Mouse (Mus musculus): ENCODE data around the gene Dnaaf3.

Dnaaf3 gene

DNA sequence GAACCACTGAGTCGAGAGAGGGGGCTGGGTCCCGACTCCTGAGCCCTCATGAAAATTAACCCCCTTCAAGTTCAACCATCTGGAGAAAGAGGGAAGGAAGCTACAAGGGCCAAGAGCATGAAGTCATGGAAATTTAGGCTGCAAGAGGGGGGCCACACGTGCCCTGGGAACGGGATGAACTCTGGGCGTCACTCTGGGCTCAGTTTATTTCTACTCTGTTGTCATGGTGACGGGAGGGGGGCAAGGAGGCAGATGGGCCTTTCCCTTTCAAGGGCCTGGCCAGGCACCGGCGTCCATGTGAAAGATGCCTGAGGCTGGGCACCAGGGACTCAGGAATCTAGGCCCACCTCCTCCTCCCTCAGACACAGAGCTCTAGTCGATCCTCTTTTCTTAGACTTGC is 34.0 kb downstream of the Dnaaf3 start:
- DNase-seq (ENCODE audit: low spot score): peak; percentile 58

GRCm38 (mm10) chr7:4497271-4497903 is 34.9 kb downstream of the Dnaaf3 start:
- no peak for DNase-seq (ENCODE audit: low spot score)

GRCm38 (mm10) chr7:4496468-4496867 is 35.8 kb downstream of the Dnaaf3 start:
- DNase-seq (ENCODE audit: low spot score): no peak

GRCm38 (mm10) chr7:4493991-4494390 is 38.3 kb downstream of the Dnaaf3 start:
- DNase-seq (ENCODE audit: low spot score): no peak

GRCm38 (mm10) chr7:4492284-4493224 is 39.7 kb downstream of the Dnaaf3 start:
- DNase-seq (ENCODE audit: low spot score): no peak

DNA sequence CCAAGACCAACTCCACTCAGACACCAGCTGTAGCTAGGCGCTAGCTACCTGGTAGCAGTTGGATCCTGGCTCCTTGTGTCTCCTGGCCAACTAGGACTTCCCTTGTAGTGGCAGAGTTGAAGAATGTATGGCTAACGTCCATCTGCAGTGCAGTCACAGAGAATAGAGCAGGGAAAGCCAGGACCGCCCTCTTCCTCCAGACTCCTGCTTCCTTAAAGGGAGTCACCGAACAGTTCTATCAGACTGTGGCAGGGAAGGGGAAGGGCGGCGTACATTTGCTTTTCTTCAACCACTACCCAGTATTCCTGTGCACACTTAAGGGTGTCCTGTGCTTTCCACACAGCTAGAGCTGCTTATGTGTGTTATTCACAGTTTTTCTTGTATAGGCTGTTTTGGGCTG is 40.9 kb downstream of the Dnaaf3 start:
- peak; percentile 51 for DNase-seq (ENCODE audit: low spot score)

DNA sequence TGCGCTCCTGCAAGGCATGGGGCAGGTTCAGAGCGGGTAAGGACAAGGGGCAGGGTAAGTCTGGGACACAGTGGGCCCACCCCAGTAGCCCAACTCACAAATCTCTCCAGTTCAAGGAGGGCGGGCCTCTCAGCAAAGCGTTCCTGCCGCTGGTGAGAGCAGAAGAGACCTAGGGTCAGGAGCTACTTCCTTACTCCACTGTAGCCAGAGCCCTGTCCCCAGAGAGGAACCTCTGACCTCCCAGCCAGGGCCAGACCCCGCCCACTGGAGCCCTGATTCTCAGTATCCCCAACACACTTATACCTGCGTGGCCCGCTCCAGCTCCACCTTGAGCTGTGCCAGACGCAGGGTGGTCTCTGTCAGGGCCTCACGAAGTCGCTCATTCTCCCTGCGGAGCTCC is 50.0 kb downstream of the Dnaaf3 start:
- no peak for DNase-seq (ENCODE audit: low spot score)

GRCm38 (mm10) chr7:4479674-4480073 is 52.6 kb downstream of the Dnaaf3 start:
- DNase-seq (ENCODE audit: low spot score): no peak

DNA sequence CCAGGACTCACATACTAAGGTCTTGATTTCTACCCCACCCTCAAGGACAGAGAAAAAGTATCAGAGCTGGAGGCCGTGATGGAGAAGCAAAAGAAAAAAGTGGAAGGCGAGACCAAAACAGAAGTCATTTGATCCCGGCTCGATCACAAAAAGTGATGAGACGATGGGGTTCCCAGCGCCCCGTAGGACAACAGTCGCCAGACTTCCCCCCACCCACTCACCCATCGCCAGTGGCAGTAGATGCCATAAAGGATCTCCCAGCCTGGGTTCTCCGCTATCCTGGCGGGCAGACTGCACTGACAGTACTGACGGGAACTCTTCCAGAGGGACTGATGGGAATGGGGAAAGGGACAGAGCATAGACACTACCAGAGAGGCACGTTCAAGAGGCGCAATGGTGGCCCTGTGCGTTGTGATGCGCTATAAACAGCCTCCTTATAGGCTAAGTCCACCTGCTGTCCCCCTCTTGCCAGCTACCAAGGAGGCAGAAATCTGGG is 53.4 kb downstream of the Dnaaf3 start:
- DNase-seq (ENCODE audit: low spot score): no peak

GRCm38 (mm10) chr7:4478021-4478795 is 54.0 kb downstream of the Dnaaf3 start:
- peak; percentile 85 for DNase-seq (ENCODE audit: low spot score)

GRCm38 (mm10) chr7:4473940-4474339 is 58.3 kb downstream of the Dnaaf3 start:
- DNase-seq (ENCODE audit: low spot score): no peak

Data from testis, postnatal 14 days (tissue).